Mouse (Mus musculus) midbrain, embryonic 12.5 days (tissue): ENCODE results near the gene Ssna1. TPM values are rescaled to one million over a fixed set of nuclear protein-coding genes. Genes with fewer than 3 reads are reported as not detected.

Experiments used
- ATAC-seq: fragments of 200-750 bp; cut with Nextera tagmentation; 2 replicates; pipeline ENCODE4 v1.8.0; 2017; ENCODE audit warnings: low read depth, moderate TSS enrichment, moderate library complexity; ENCODE audit not compliant: low FRiP score
- H3K27ac ChIP-seq: fragments of 300-500 bp; sonication (generic); replicated peaks from 2 replicates; pipeline ENCODE4 v1.5.1; 2016; ENCODE audit warnings: mild to moderate bottlenecking
- H3K27me3 ChIP-seq: fragments of 300-500 bp; sonication (generic); 2 replicates; pipeline ENCODE4 v1.6.1; 2016; ENCODE audit warnings: mild to moderate bottlenecking
- H3K36me3 ChIP-seq: fragments of 300-500 bp; sonication (generic); 2 replicates; pipeline ENCODE4 v1.6.1; 2016
- H3K4me1 ChIP-seq: fragments of 300-500 bp; sonication (generic); 2 replicates; pipeline ENCODE4 v1.6.1; 2016
- H3K4me2 ChIP-seq: fragments of 300-500 bp; sonication (generic); replicated peaks from 2 replicates; pipeline ENCODE4 v1.6.1; 2016; ENCODE audit warnings: mild to moderate bottlenecking, moderate library complexity
- H3K4me3 ChIP-seq: fragments of 300-500 bp; sonication (generic); 2 replicates; pipeline ENCODE4 v1.5.1; 2016; ENCODE audit warnings: mild to moderate bottlenecking
- H3K9ac ChIP-seq: fragments of 300-500 bp; sonication (generic); replicated peaks from 2 replicates; pipeline ENCODE4 v1.6.1; 2016; ENCODE audit warnings: mild to moderate bottlenecking, moderate library complexity
- H3K9me3 ChIP-seq: fragments of 300-500 bp; sonication (generic); 2 replicates; pipeline ENCODE4 v1.6.1; 2016; ENCODE audit warnings: mild to moderate bottlenecking
- WGBS: fragments of 180-500 bp; shearing (Covaris S2); methylation state at CpG from one replicate; pipeline ENCODE4 v1.1.7; 2016; 5-methylcytosine and 5-hydroxymethylcytosine counted together
- polyA plus RNA-seq: library from polyadenylated mRNA; unstranded; fragments of >200 nt; fragmentation: Nextera tagmentation; extraction: Ambion mirVana; gene quantifications from 2 replicates; pipeline ENCODE4 v1.2.1, GENCODE M21; 2016

Gene Ssna1
- polyA plus RNA-seq, 1 experiment from 2014 or later: 216 TPM

DNA sequence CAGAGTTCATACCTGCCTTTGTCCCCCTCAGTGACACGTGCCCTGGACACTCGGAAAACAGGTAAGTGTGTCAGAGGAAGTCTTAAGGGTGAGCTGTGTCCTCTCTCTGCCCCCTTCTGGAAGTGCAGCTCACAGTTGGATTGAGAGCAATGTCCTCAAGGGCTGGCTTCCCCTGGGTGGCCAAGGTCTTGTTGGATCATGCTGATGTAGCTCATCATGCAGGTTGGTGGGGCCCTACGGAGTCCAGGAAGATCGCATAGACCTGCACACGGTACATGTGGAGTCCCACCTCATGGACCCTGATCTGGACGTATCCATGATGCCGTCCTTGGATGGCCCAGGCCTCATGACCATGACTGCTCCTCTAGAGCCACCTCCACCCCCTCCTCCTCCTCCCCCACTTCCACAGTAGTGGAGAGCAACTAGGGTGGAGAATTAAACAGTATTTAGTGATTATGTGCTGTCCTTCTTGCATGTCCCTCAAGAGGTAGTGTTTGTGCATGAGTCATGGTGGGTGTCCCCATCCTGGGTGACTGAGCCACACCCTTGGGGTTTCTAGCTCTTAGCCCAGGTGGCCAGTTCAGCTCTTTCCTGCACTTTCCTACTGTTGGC lies 16.6 kb upstream of the Ssna1 start:
- Histone ChIP-seq H3K4me3 (no peak overlapping the region), H3K4me1 (peaks cover 17% of the 10 kb centered on the region), H3K36me3 (peaks cover 27% of the 10 kb centered on the region), H3K9me3 (no peaks in the 10 kb centered on the region), H3K27ac (no peak overlapping the region), H3K9ac (no peak overlapping the region), H3K4me2 (no peak overlapping the region), H3K27me3 (peaks cover 61% of the 10 kb centered on the region)
- no peak for ATAC-seq
- WGBS: 74% methylated on average over 7 of the region's 7 CpGs

DNA sequence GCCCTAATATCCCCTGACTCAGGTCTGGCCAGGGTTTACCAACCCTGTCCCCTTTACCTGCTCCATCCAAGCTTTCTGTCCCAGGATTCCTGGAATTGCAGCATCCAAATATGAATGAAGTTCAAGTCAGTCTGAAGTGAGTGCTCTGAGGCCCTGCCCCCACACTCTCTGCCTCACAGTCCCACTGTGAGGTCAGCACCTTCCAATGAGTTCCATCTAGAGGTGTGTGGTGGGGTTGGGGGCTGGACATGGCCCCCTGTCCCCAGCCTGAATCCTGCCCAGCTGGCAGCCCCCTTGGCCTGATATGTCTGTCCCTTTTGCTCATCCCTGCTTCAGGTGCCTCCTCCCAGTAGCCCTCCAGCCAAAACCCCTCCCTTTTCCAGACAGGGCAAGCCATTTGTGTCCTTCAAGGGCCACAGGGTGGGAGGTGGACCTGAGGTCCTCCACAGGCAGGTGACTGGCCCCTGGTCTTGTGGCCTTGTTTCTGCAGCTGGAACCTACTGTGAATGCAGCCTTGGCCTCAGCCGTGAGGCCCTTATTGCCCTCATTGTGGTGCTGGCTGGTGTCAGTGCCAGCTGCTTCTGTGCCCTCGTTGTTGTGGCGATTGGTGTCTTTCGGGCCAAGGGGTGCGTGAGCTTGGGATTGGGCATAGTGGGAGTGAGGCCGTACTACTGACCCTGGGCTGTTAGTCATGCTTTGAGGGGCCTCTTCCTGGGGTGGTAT lies 15.8 kb upstream of the Ssna1 start, which contains the start of gene Tmem210:
Gene Tmem210 (plus strand): TSS at position 219 of the 723 bp plus-strand sequence.
- 84% methylated on average over 6 of the region's 6 CpGs for WGBS
- Histone ChIP-seq H3K27ac (no peak within 1 kb of the TSS), H3K4me2 (no peak within 1 kb of the TSS), H3K4me1 (peaks cover 17% of the 10 kb centered on the region), H3K4me3 (no peak within 1 kb of the TSS), H3K9me3 (no peaks in the 10 kb centered on the region), H3K9ac (no peak within 1 kb of the TSS), H3K36me3 (peaks cover 34% of the 10 kb centered on the region), H3K27me3 (peaks cover 54% of the 10 kb centered on the region)
- no peak for ATAC-seq

DNA sequence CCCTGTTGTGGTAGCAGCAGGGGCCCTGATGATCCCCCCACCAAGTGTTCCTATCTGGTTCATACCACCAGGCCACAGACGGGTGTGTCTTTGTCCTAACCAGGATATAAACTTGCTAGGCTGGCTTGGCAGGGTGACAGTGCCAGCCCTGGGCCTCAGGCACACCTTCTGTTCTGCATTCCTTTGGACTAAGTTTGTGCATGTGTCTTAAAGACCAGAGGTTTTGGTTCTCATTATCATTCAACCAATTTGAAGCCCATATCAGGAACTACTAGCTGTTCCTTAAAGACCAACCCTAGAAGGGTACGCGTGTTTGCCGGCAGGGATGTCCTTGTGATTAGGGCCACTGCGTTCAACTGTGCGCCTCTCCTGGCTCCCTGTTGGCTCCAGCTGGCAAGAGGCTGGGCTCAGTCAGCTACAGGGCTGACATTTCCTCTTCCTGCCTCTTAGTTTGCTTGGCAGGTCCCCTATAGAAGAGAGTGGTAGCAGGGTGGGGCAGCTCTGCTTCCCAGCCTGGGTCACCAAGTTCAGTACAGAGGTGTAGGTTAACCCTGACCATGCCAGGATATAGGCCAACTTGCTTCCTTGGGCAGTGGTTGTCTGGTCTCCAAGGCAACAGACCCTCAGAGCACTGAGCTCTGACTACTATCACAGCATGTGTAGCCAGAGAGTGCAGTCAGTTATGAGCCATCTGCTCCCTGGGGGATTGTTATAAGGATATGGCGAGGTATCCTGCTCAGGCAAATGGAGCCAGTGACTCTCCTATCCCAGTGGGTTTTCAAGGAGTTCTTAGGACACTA lies 14.8 kb upstream of the Ssna1 start:
- no peak overlapping the region for H3K4me3 ChIP-seq
- H3K36me3 ChIP-seq: peaks cover 44% of the 10 kb centered on the region
- H3K27me3 ChIP-seq: peaks cover 43% of the 10 kb centered on the region
- H3K9ac ChIP-seq: no peak overlapping the region
- no peak overlapping the region for H3K4me2 ChIP-seq
- ATAC-seq: no peak
- no peak overlapping the region for H3K27ac ChIP-seq
- 57% methylated on average over 7 of the region's 7 CpGs for WGBS
- peaks cover 12% of the 10 kb centered on the region for H3K4me1 ChIP-seq
- H3K9me3 ChIP-seq: no peaks in the 10 kb centered on the region

DNA sequence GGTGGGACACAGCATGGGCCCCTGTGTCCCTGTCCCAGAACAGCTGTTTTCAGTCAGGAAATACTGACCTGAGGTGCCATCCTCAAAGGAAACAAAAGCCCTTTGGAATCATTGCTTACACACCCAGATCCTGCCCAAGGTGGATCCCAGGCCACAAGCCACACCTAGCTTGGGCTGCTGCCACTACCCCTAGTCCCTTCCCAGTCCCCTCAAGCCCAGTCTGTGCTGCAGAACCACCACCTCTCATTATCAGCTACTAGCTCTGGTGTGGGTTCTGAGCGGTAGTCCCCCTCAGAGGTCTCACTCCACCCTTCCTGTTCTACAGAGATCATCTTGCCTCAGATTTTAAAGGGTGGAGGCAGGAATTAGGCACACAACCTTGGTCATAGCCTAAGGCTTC lies 14.1 kb upstream of the Ssna1 start:
- no peak overlapping the region for H3K9ac ChIP-seq
- peaks cover 8% of the 10 kb centered on the region; the same call in 1 of the 2 replicates for H3K4me1 ChIP-seq
- H3K27me3 ChIP-seq: peaks cover 36% of the 10 kb centered on the region
- no peak for ATAC-seq
- H3K27ac ChIP-seq: no peak overlapping the region
- 83% methylated on average over 1 of the region's 1 CpGs for WGBS
- H3K9me3 ChIP-seq: no peaks in the 10 kb centered on the region
- H3K4me3 ChIP-seq: no peak overlapping the region
- H3K36me3 ChIP-seq: peaks cover 50% of the 10 kb centered on the region
- no peak overlapping the region for H3K4me2 ChIP-seq

DNA sequence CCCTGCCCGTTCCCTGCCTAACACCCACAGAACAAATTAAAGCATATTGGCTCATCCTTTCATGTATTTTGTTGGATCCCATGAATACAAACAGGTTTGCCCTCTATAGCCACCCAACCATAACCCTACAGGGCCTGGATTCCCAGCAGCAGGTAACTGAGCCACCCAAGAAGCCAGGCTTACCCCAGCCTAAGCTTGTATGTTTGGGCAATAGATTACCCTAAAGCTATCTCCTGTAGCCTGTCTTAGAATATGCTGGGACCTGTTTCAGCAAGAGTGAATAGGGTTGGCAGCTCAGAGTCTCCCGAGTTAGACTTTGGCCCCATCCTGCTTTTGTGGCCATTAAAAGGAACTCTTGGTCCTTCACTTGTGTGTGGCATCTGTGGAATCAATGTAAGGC lies 13.3 kb upstream of the Ssna1 start:
- peaks cover 58% of the 10 kb centered on the region for H3K36me3 ChIP-seq

DNA sequence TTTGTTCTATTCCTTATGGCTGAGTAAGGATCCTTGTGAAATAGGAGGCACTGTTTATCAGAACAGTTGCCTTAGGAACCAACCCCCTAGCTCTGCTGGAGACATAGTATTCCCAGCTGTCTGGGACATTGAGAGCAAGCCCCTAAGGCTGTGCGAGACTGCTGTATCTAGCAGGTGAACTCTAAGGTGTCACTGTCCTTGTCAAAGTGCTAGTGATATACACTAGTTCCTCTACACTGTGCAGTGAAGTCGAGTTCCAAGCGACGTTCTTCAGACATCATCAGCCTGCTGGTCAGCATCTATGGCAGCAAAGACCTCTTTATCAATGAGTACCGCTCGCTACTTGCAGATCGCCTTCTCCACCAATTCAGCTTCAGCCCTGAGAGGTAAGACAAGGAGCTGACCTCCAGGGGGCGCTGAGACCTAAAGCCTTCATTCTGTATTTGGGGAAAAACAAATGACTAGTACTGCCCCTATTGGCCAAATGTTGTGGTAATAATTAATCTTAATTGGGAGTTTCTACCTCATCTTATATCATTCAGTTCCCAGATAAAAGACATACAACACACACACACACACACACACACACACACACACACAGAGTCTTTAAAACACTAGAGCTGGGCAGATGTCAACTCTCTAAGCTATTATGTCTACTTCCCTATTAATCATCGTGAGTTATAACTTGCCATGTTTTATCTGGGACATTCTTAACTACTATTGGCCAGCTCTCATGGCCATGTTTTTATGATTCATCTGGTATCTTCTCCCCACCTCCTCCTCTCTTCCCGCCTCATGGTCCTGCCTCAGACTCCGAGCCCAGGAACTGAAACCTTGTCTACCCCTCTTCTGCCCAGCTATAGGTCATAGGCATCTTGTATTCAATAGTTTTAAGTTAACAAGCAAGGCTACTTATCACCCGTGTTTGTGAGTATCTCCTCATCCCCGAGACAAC lies 7.0 kb upstream of the Ssna1 start:
- no peak overlapping the region for H3K4me2 ChIP-seq
- ATAC-seq: no peak
- 63% methylated on average over 13 of the region's 13 CpGs for WGBS
- H3K4me1 ChIP-seq: no peaks in the 10 kb centered on the region
- H3K9ac ChIP-seq: no peak overlapping the region
- H3K27me3 ChIP-seq: no peaks in the 10 kb centered on the region
- no peaks in the 10 kb centered on the region for H3K9me3 ChIP-seq
- H3K27ac ChIP-seq: no peak overlapping the region
- peaks cover 98% of the 10 kb centered on the region for H3K36me3 ChIP-seq
- no peak overlapping the region for H3K4me3 ChIP-seq

More for the DNA sequence above, 13.3 kb upstream of the Ssna1 start:
- 91% methylated on average over 2 of the region's 2 CpGs for WGBS
- Histone ChIP-seq H3K27me3 (peaks cover 28% of the 10 kb centered on the region), H3K4me3 (no peak overlapping the region), H3K27ac (no peak overlapping the region), H3K4me1 (peaks cover 8% of the 10 kb centered on the region; the same call in 1 of the 2 replicates), H3K9ac (no peak overlapping the region), H3K4me2 (no peak overlapping the region), H3K9me3 (no peaks in the 10 kb centered on the region)
- no peak for ATAC-seq

DNA sequence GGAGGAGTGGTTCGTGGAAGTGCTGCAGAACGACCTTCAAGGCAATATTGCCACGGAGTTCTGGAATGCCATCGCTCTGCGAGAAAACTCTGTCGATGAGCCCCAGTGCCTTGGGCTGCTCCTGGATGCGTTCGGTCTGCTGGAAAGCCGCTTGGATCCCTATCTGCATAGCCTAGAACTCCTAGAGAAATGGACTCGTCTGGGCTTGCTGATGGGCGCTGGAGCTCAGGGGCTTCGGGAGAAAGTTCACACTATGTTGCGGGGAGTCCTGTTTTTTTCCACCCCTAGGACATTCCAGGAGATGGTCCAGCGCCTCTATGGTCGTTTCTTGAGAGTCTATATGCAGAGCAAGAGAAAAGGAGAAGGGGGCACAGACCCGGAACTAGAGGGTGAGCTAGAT lies 772 bp upstream of the Ssna1 start:
- WGBS: 40% methylated on average over 16 of the region's 16 CpGs
- Histone ChIP-seq H3K36me3 (peaks cover 64% of the 10 kb centered on the region), H3K4me1 (peaks cover 24% of the 10 kb centered on the region), H3K27ac (peak overlapping the region; percentile 78; the same call in 1 of the 2 replicates), H3K4me3 (peak overlapping the region; percentile 93), H3K4me2 (peak overlapping the region; percentile 95), H3K9ac (peak overlapping the region; percentile 84), H3K9me3 (no peaks in the 10 kb centered on the region), H3K27me3 (no peaks in the 10 kb centered on the region)
- no peak for ATAC-seq

DNA sequence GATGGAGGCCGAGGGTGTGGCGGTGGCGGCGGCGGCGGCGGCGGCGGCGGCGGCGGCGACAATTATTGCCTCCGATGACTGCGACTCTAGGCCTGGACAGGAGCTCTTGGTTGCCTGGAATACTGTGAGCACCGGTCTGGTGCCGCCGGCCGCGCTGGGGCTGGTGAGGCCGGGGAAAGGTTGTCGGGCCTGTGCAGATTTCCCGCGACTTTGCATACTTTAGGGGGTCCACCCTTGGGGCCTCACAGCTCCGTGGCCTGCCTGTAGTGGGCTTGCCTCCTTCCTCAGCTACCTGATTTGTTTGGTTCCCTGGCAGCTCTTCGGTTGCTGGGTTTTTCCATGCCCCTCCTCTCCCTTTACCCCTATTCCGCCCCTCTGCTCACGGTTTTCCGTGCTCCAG lies 277 bp upstream of the Ssna1 start:
- H3K27ac ChIP-seq: peak overlapping the region; percentile 78
- H3K4me3 ChIP-seq: peak overlapping the region; percentile 93
- peak; percentile 71 for ATAC-seq
- WGBS: under 1% methylated on average over 28 of the region's 29 CpGs
- H3K4me1 ChIP-seq: peaks cover 29% of the 10 kb centered on the region
- no peaks in the 10 kb centered on the region for H3K27me3 ChIP-seq
- peaks cover 59% of the 10 kb centered on the region for H3K36me3 ChIP-seq
- H3K4me2 ChIP-seq: peak overlapping the region; percentile 95
- H3K9ac ChIP-seq: peak overlapping the region; percentile 84
- no peaks in the 10 kb centered on the region for H3K9me3 ChIP-seq

DNA sequence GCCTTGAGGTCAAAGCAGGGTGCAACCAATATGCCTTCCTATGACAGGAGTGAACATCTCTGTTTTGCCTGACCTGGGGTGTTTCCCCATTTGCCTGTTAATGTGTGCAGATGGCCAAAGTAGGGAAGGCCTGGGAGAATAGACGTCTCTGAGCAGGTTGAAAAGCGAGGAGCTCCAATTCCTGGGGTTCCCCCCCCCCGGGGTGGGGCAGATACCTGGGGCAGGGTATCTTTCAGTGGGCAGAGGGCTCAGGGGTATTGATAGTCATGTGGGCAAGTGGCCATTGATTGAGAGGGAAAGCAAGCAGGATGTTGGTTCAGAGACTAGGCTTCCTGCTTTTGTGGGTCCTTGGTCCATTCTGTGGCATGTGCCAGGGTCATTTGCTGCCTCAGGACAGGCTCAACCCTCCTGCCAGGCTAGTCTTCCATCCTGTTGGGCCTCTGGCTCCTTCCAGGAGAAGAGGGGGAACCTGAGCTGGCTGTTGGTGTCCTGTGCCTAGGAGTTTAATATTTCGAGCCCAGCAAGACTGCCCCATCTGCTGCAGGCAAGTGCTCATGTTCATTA lies 4.4 kb downstream of the Ssna1 start:
- peaks cover 62% of the 10 kb centered on the region for H3K4me1 ChIP-seq
- no peak overlapping the region for H3K4me2 ChIP-seq
- peaks cover 16% of the 10 kb centered on the region; the same call in 1 of the 2 replicates for H3K36me3 ChIP-seq
- no peak for ATAC-seq
- peaks cover 29% of the 10 kb centered on the region for H3K27me3 ChIP-seq
- H3K9me3 ChIP-seq: no peaks in the 10 kb centered on the region
- no peak overlapping the region for H3K27ac ChIP-seq
- H3K4me3 ChIP-seq: no peak overlapping the region
- H3K9ac ChIP-seq: no peak overlapping the region
- WGBS: 73% methylated on average over 4 of the region's 4 CpGs

DNA sequence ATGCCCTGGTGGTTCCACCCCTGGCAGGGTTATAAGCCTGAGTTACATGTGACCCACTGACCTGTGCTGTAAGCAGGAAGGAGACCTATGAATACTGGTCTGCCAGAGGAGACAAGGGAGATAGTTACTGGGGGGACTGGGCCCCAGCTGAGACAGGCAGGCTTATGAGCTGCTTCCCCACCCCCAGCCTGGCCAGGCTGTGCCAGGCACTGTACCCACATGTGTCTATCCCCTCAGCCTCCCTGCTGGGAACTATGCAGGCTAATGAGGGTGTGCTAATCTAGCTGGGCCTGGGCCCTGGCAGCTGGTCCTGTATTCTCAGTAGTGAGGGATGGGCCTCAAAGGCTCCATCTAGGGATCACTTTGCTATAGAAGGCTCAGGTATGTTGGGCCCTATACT lies 5.0 kb downstream of the Ssna1 start:
- 0 out of 2 replicates have a peak overlapping the region, but pooled peaks have one; percentile 31 for H3K9ac ChIP-seq
- no peak overlapping the region for H3K27ac ChIP-seq
- no peak overlapping the region for H3K4me2 ChIP-seq
- H3K36me3 ChIP-seq: peaks cover 16% of the 10 kb centered on the region; the same call in 1 of the 2 replicates
- no peak for ATAC-seq
- no peak overlapping the region for H3K4me3 ChIP-seq
- H3K9me3 ChIP-seq: no peaks in the 10 kb centered on the region
- peaks cover 63% of the 10 kb centered on the region for H3K4me1 ChIP-seq
- peaks cover 30% of the 10 kb centered on the region for H3K27me3 ChIP-seq

DNA sequence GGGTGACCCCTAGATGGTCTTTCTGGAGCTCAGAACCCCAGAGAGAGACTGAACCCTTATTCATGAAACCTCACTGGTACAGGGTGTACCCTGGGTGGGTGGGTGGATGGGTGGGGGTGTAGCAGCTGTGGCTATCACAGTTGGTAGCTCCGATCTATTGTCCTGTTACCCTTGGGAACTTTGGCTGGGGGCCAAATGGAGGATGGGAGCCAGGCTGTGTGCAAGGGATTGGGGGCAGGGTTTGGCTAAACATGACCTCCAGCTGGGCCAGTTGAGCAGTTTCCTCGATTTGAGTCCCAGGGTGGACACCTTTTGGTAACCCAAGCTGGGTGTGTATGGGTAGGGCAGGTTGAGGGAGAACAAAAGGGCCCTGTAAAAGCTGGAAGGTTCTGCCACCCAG lies 5.5 kb downstream of the Ssna1 start:
- Histone ChIP-seq H3K9ac (peak overlapping the region; percentile 31; the same call in 1 of the 2 replicates), H3K4me1 (peaks cover 66% of the 10 kb centered on the region), H3K36me3 (peaks cover 16% of the 10 kb centered on the region; the same call in 1 of the 2 replicates), H3K27ac (no peak overlapping the region), H3K9me3 (no peaks in the 10 kb centered on the region), H3K27me3 (peaks cover 30% of the 10 kb centered on the region), H3K4me3 (no peak overlapping the region), H3K4me2 (peak overlapping the region; percentile 21; the same call in 1 of the 2 replicates)
- ATAC-seq: no peak
- 55% methylated on average over 2 of the region's 2 CpGs for WGBS
